Mouse (Mus musculus): ENCODE measurements around the gene Park7.

GRCm38 (mm10) chr4:150879631-150880030 is 34.6 kb downstream of the Park7 start:
- TF ChIP-seq GATA1 (IDR thresholded peaks at IDR 0.05; ENCODE audit: low read length) (no peak), TAL1 (IDR thresholded peaks at IDR 0.05; ENCODE audit: low read length) (no peak)
